Comparison of ENCODE assay signal across 20 mouse cellular contexts in genomic region chr15:62492350-62492749, GRCm38 (mm10).
DNase-seq lines count a peak whose midpoint lies in the region; ATAC-seq and TF ChIP-seq lines count a peak whose summit lies in the region.
"Had no signal": no experiment of that assay in that cellular context is flagged by ENCODE, and none has a peak within 500 bp of the region (broad histone marks: within the 10 kb centered on the region; RNA-seq: fewer than 3 reads in every experiment).

No protein-coding gene starts in this region.

- no peak for TF ChIP-seq POLR2A in kidney, adult 2 months (IDR thresholded peaks at IDR 0.05; ENCODE audit: low read depth, low read length)

- no peak overlapping the region for H3K27ac ChIP-seq in kidney, adult 2 months (ENCODE audit: insufficient read depth, low read depth, low read length)
- H3K27ac ChIP-seq in kidney, postnatal 0 days = no peak overlapping the region
- H3K27ac ChIP-seq: embryonic facial prominence, embryonic 13.5 days; forebrain, embryonic 12.5 days; heart, embryonic 10.5 days; hindbrain, embryonic 12.5 days had no signal

- no peaks in the 10 kb centered on the region for H3K4me1 ChIP-seq in kidney, adult 2 months (ENCODE audit: control insufficient read depth, insufficient read depth, low read length)
- 0 out of 2 replicates have a peak, but pooled peaks cover 4% of the 10 kb centered on the region for H3K4me1 ChIP-seq in kidney, postnatal 0 days (replicated peaks; ENCODE audit: insufficient read depth, low read length)
- H3K4me1 ChIP-seq: hindbrain, embryonic 12.5 days had no signal

- no peaks in the 10 kb centered on the region for H3K9me3 ChIP-seq in kidney, postnatal 0 days (replicated peaks; ENCODE audit: low read length)
- H3K9me3 ChIP-seq: embryonic facial prominence, embryonic 13.5 days; forebrain, embryonic 12.5 days; heart, embryonic 10.5 days; hindbrain, embryonic 12.5 days had no signal

- no peaks in the 10 kb centered on the region for H3K36me3 ChIP-seq in kidney, adult 2 months (ENCODE audit: control insufficient read depth, insufficient read depth, low read length)
- H3K36me3 ChIP-seq in kidney, postnatal 0 days (ENCODE audit: insufficient read depth, low read length) = no peaks in the 10 kb centered on the region
- H3K36me3 ChIP-seq: embryonic facial prominence, embryonic 13.5 days; forebrain, embryonic 12.5 days; heart, embryonic 10.5 days; hindbrain, embryonic 12.5 days had no signal

- 29% methylated on average over 3 of the region's 3 CpGs for WGBS in kidney, adult 2 months
- 30% methylated on average over 3 of the region's 3 CpGs for WGBS in kidney, postnatal 0 days

- H3K27me3 ChIP-seq in kidney, adult 2 months (replicated peaks; ENCODE audit: control insufficient read depth, insufficient read depth, low read length) = no peaks in the 10 kb centered on the region
- no peaks in the 10 kb centered on the region for H3K27me3 ChIP-seq in kidney, postnatal 0 days (ENCODE audit: insufficient read depth, low read length)
- H3K27me3 ChIP-seq: embryonic facial prominence, embryonic 13.5 days; forebrain, embryonic 12.5 days; hindbrain, embryonic 12.5 days had no signal

- no peak for ATAC-seq in kidney, postnatal 0 days (replicated peaks; ENCODE audit: low FRiP score, low read depth)
- ATAC-seq: forebrain, embryonic 16.5 days; hindbrain, embryonic 16.5 days had no signal

- no peak for TF ChIP-seq CTCF in kidney, adult 2 months (conservative IDR thresholded peaks at IDR 0.05; ENCODE audit: insufficient read depth, insufficient read length, low read depth, low read length)
- TF ChIP-seq CTCF in kidney, postnatal 0 days (IDR thresholded peaks at IDR 0.05; ENCODE audit: low read depth) = no peak

- peak; percentile 40 for DNase-seq in kidney, adult 2 months
- no peak for DNase-seq in kidney, postnatal 14 days
- DNase-seq in kidney, postnatal 0 days (ENCODE audit: low spot score) = peak; percentile 6
- DNase-seq in kidney, postnatal 10 days = no peak
- DNase-seq in NIH3T3 (ENCODE audit: low read depth) = peak; percentile 46
- DNase-seq in lung, postnatal 25 days (ENCODE audit: low spot score) = no peak
- DNase-seq: adrenal gland, postnatal 10 days; cerebellum, adult 11 months; cerebellum, adult 8-10 months; cerebellum, postnatal 14 days; gastrocnemius, postnatal 10 days; heart, adult 18-20 months; heart, postnatal 10 days; heart, postnatal 4 days had no signal

- H3K9ac ChIP-seq in kidney, postnatal 0 days (ENCODE audit: low read depth, low read length) = no peak overlapping the region
- H3K9ac ChIP-seq: embryonic facial prominence, embryonic 13.5 days; forebrain, embryonic 12.5 days; hindbrain, embryonic 12.5 days had no signal

- H3K4me3 ChIP-seq in kidney, adult 2 months (ENCODE audit: insufficient read depth, low read depth, low read length) = no peak overlapping the region
- H3K4me3 ChIP-seq in kidney, postnatal 0 days (replicated peaks; ENCODE audit: low read depth, low read length) = no peak overlapping the region
- H3K4me3 ChIP-seq: embryonic facial prominence, embryonic 13.5 days; forebrain, embryonic 12.5 days; heart, embryonic 10.5 days; hindbrain, embryonic 12.5 days had no signal

- no peak overlapping the region for H3K4me2 ChIP-seq in kidney, postnatal 0 days (ENCODE audit: low read length)
- H3K4me2 ChIP-seq: embryonic facial prominence, embryonic 13.5 days; forebrain, embryonic 12.5 days; hindbrain, embryonic 12.5 days had no signal

Comparison
In these comparisons a context has a peak if more than half of its experiments do, and no peak if none do; other contexts are left out.
1. DNase-seq: peak in kidney, adult 2 months (single experiment), kidney, postnatal 0 days (single experiment) and NIH3T3 (single experiment); none in kidney, postnatal 14 days (single experiment), kidney, postnatal 10 days (single experiment) and lung, postnatal 25 days (single experiment).